ENCODE assay signal across 19 mouse cellular contexts in genomic region chr3:130853866-130854265, GRCm38 (mm10).
"Had no signal": no experiment of that assay in that cellular context is flagged by ENCODE, and none has a peak within 500 bp of the region (broad histone marks: within the 10 kb centered on the region; RNA-seq: fewer than 3 reads in every experiment).

No protein-coding gene starts in this region.

- H3K4me1 ChIP-seq: midbrain, embryonic 12.5 days; neural tube, embryonic 13.5 days; neural tube, embryonic 15.5 days had no signal

- H3K36me3 ChIP-seq: midbrain, embryonic 10.5 days; midbrain, embryonic 12.5 days; neural tube, embryonic 13.5 days; neural tube, embryonic 15.5 days had no signal

- H3K9ac ChIP-seq: lung, embryonic 14.5 days; midbrain, embryonic 12.5 days; neural tube, embryonic 13.5 days; neural tube, embryonic 15.5 days had no signal

- H3K27me3 ChIP-seq: midbrain, embryonic 12.5 days; neural tube, embryonic 13.5 days; neural tube, embryonic 15.5 days had no signal

- H3K27ac ChIP-seq: midbrain, embryonic 10.5 days; midbrain, embryonic 12.5 days; neural tube, embryonic 13.5 days; neural tube, embryonic 15.5 days had no signal

- H3K4me2 ChIP-seq: lung, embryonic 14.5 days; midbrain, embryonic 12.5 days; neural tube, embryonic 13.5 days; neural tube, embryonic 15.5 days had no signal

- H3K9me3 ChIP-seq: midbrain, embryonic 10.5 days; midbrain, embryonic 12.5 days; neural tube, embryonic 13.5 days; neural tube, embryonic 15.5 days had no signal

- DNase-seq: lung, adult 18-20 months; lung, embryonic 14.5 days; lung, postnatal 10 days; lung, postnatal 4 days; midbrain, embryonic 14.5 days; retina, postnatal 1 day; right cerebral cortex, adult 18-20 months; right cerebral cortex, postnatal 25 days; right cerebral cortex, postnatal 4 days; spleen, adult 18-20 months; thymus, adult 18-20 months; thymus, postnatal 14 days; thymus, postnatal 36 days had no signal

- ATAC-seq: midbrain, embryonic 16.5 days had no signal

- H3K4me3 ChIP-seq: midbrain, embryonic 10.5 days; midbrain, embryonic 12.5 days; myocyte; neural tube, embryonic 13.5 days; neural tube, embryonic 15.5 days had no signal
